Mouse (Mus musculus) brown adipose tissue, adult 24 weeks (tissue): ENCODE measurements around the gene Astn2. TPM values are rescaled to one million over a fixed set of nuclear protein-coding genes. Genes with fewer than 3 reads are reported as not detected.

Experiments
- H3K27ac ChIP-seq: fragments of 200-500 bp; replicated peaks from 2 replicates; pipeline ENCODE4 v1.5.1; 2012; ENCODE audit warnings: low read depth, mild to moderate bottlenecking, low read length
- H3K4me1 ChIP-seq: fragments of 200-500 bp; 2 replicates; pipeline ENCODE4 v1.6.1; 2012; ENCODE audit warnings: low read length, mixed read lengths; ENCODE audit not compliant: control insufficient read depth, insufficient read depth, insufficient read length
- H3K4me3 ChIP-seq: fragments of 200-500 bp; 2 replicates; pipeline ENCODE4 v1.5.1; 2012; ENCODE audit warnings: low read depth, mild to moderate bottlenecking, low read length, moderate library complexity; ENCODE audit not compliant: insufficient read depth
- polyA plus RNA-seq: library from polyadenylated mRNA; stranded (reverse); fragments of >200 nt; gene quantifications from 2 replicates; pipeline ENCODE4 v1.2.4, GENCODE M21; 2012; ENCODE audit not compliant: missing spikeins, insufficient read depth, insufficient read length

Astn2 gene
- polyA plus RNA-seq, 1 experiment: not detected

GRCm38 (mm10) chr4:65383070-65383469, 1021.3 kb downstream of the Astn2 start:
- Histone ChIP-seq H3K4me3 (no peak overlapping the region), H3K27ac (no peak overlapping the region), H3K4me1 (no peaks in the 10 kb centered on the region)

GRCm38 (mm10) chr4:65379461-65379860, 1025.0 kb downstream of the Astn2 start:
- H3K4me3 ChIP-seq: no peak overlapping the region
- no peaks in the 10 kb centered on the region for H3K4me1 ChIP-seq

GRCm38 (mm10) chr4:65376571-65376970, 1027.8 kb downstream of the Astn2 start:
- no peak overlapping the region for H3K4me3 ChIP-seq
- no peak overlapping the region for H3K27ac ChIP-seq
- H3K4me1 ChIP-seq: no peaks in the 10 kb centered on the region

More at GRCm38 (mm10) chr4:65379461-65379860, 1025.0 kb downstream of the Astn2 start:
- H3K27ac ChIP-seq: no peak overlapping the region

GRCm38 (mm10) chr4:65373841-65374240, 1030.6 kb downstream of the Astn2 start:
- no peak overlapping the region for H3K4me3 ChIP-seq
- H3K4me1 ChIP-seq: no peaks in the 10 kb centered on the region
- H3K27ac ChIP-seq: no peak overlapping the region

GRCm38 (mm10) chr4:65372731-65373130, 1031.7 kb downstream of the Astn2 start:
- H3K4me1 ChIP-seq: no peaks in the 10 kb centered on the region
- H3K4me3 ChIP-seq: no peak overlapping the region
- no peak overlapping the region for H3K27ac ChIP-seq

GRCm38 (mm10) chr4:65367135-65367534, 1037.3 kb downstream of the Astn2 start:
- no peak overlapping the region for H3K4me3 ChIP-seq
- H3K27ac ChIP-seq: no peak overlapping the region
- H3K4me1 ChIP-seq: no peaks in the 10 kb centered on the region

GRCm38 (mm10) chr4:65354580-65354979, 1049.8 kb downstream of the Astn2 start:
- H3K4me1 ChIP-seq: no peaks in the 10 kb centered on the region
- H3K4me3 ChIP-seq: no peak overlapping the region
- H3K27ac ChIP-seq: no peak overlapping the region

- H3K27ac ChIP-seq: no peak overlapping the region
- no peak overlapping the region for H3K4me3 ChIP-seq
- no peaks in the 10 kb centered on the region for H3K4me1 ChIP-seq
These were observed 1053.9 kb downstream of the Astn2 start for GRCm38 (mm10) chr4:65350521-65350920.

- no peaks in the 10 kb centered on the region for H3K4me1 ChIP-seq
- H3K27ac ChIP-seq: no peak overlapping the region
- no peak overlapping the region for H3K4me3 ChIP-seq
These were observed 1062.6 kb downstream of the Astn2 start for GRCm38 (mm10) chr4:65341766-65342165.

GRCm38 (mm10) chr4:65333718-65334117, 1070.7 kb downstream of the Astn2 start:
- Histone ChIP-seq H3K27ac (no peak overlapping the region), H3K4me1 (no peaks in the 10 kb centered on the region), H3K4me3 (no peak overlapping the region)
